Mouse (Mus musculus) frontal cortex, adult (tissue): Measurements from ENCODE around the gene Fli1.

ENCODE experiments used
- ATAC-seq: cut with Nextera tagmentation; 2 replicates; pipeline ENCODE4 v1.9.2; 2017; ENCODE audit warnings: mild to moderate bottlenecking, moderate library complexity, mixed read lengths; ENCODE audit not compliant: low TSS enrichment

Fli1 gene

GRCm38 (mm10) chr9:32549462-32550384 lies 7.1 kb upstream of the Fli1 start:
- no peak for ATAC-seq

- no peak for ATAC-seq
These were observed 4.1 kb upstream of the Fli1 start for GRCm38 (mm10) chr9:32546731-32547130.

- ATAC-seq: no peak
These were observed 2.3 kb upstream of the Fli1 start for GRCm38 (mm10) chr9:32544731-32545661.

- no peak for ATAC-seq
These were observed 1.4 kb upstream of the Fli1 start for GRCm38 (mm10) chr9:32543923-32544575.

- no peak for ATAC-seq
These were observed 450 bp upstream of the Fli1 start for GRCm38 (mm10) chr9:32543040-32543581.

- ATAC-seq: no peak
These were observed 1.3 kb downstream of the Fli1 start for GRCm38 (mm10) chr9:32541223-32541901.

- peak; percentile 76 for ATAC-seq
These were observed 2.0 kb downstream of the Fli1 start for GRCm38 (mm10) chr9:32540406-32541222.

- peak; percentile 34; the same call in 1 of the 2 replicates for ATAC-seq
These were observed 2.6 kb downstream of the Fli1 start for GRCm38 (mm10) chr9:32540061-32540405.

- no peak for ATAC-seq
These were observed 3.3 kb downstream of the Fli1 start for GRCm38 (mm10) chr9:32539321-32539761.

GRCm38 (mm10) chr9:32538124-32538523 lies 4.5 kb downstream of the Fli1 start:
- ATAC-seq: no peak

- no peak for ATAC-seq
These were observed 5.0 kb downstream of the Fli1 start for GRCm38 (mm10) chr9:32537706-32538105.

GRCm38 (mm10) chr9:32535201-32535955 lies 7.3 kb downstream of the Fli1 start:
- no peak for ATAC-seq

- ATAC-seq: no peak
These were observed 8.5 kb downstream of the Fli1 start for GRCm38 (mm10) chr9:32534025-32534615.

GRCm38 (mm10) chr9:32531588-32531987 lies 11.1 kb downstream of the Fli1 start:
- ATAC-seq: no peak

- ATAC-seq: no peak
These were observed 11.7 kb downstream of the Fli1 start for GRCm38 (mm10) chr9:32530975-32531374.

- no peak for ATAC-seq
These were observed 12.5 kb downstream of the Fli1 start for GRCm38 (mm10) chr9:32530188-32530587.

- no peak for ATAC-seq
These were observed 13.1 kb downstream of the Fli1 start for GRCm38 (mm10) chr9:32529594-32529993.

GRCm38 (mm10) chr9:32527329-32527728 lies 15.3 kb downstream of the Fli1 start:
- no peak for ATAC-seq

GRCm38 (mm10) chr9:32525787-32526186 lies 16.9 kb downstream of the Fli1 start:
- ATAC-seq: no peak
